Mouse (Mus musculus): ENCODE measurements at regions not wholly inside any gene's neighbourhood (a gene's known extent, or its start where the extent isn't known, plus 50 kb on each side); places are given as distances from the start of the nearest gene placed in this dataset.

DNA sequence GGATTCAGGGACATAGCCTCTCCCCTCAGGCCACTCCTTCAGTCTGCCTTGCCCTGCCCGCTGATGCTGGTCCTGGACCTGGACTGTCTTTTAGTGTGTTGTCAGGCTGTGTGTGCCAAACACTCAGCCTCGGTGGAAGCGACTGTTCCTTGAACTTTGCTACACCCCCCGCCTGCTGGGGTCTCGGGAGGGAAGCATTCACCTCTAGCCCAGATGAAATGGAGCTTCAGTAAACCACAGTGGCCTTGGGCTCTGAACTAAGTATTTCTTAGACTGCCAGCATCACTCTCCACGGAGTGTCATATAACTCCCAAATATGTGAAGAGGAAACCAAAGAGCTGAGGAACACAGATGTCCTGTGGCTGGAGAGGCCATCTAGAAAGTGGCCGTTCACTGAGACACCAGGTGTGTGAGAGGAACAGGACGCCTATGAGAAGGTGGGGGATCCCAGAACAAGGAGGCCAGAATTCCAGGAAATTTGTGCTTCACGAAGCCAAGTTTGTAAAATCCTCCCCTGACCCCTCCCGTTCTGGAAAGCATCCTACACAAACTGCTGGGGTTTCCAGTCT lies 170.2 kb downstream of the Zfp36l1 start:
- H3K4me3 ChIP-seq (ENCODE audit: insufficient read depth in 1 of 2, low read depth in 1 of 2, low read length in 2 of 2, poor library complexity in 1 of 2, severe bottlenecking in 1 of 2), result no peak overlapping the region
- no peaks in the 10 kb centered on the region for H3K9me3 ChIP-seq (ENCODE audit: control insufficient read depth, insufficient read depth, low read depth, low read length)
- no peak overlapping the region for H3K27ac ChIP-seq (ENCODE audit: insufficient read depth, low read depth, low read length, poor library complexity, severe bottlenecking)
- peaks cover 2 to 8% of the 10 kb centered on the region in 2 experiments; a peak in 2 of 4 replicates for H3K4me1 ChIP-seq (ENCODE audit: control insufficient read depth in 2 of 2, insufficient read depth in 2 of 2, low read length in 2 of 2, poor library complexity in 1 of 2)
- no peaks in the 10 kb centered on the region for H3K36me3 ChIP-seq (ENCODE audit: control insufficient read depth, insufficient read depth, low read length, poor library complexity, severe bottlenecking)
- no peak for TF ChIP-seq CHD2 (IDR thresholded peaks at IDR 0.05; ENCODE audit: low read depth, low read length)
- TF ChIP-seq ZNF384 (IDR thresholded peaks at IDR 0.05; ENCODE audit: low read depth, low read length), result no peak
- no peak for TF ChIP-seq MAFK (IDR thresholded peaks at IDR 0.05; ENCODE audit: insufficient read depth, low read depth, low read length)
- no peak for TF ChIP-seq HCFC1 (IDR thresholded peaks at IDR 0.05; ENCODE audit: borderline replicate concordance, insufficient read depth, low read length)
- TF ChIP-seq ZC3H11A (IDR thresholded peaks at IDR 0.05; ENCODE audit: borderline replicate concordance, low read depth, low read length), result no peak
- DNase-seq (ENCODE audit: low read depth, low spot score), result no peak
- in situ Hi-C loops (cut with MboI; ENCODE audit: low sequenced_read_pairs in 2 of 2, unreplicated experiment in 2 of 2), result no loop called here
- no peak overlapping the region for H3K9ac ChIP-seq (ENCODE audit: insufficient read depth, low read depth, low read length, poor library complexity, severe bottlenecking)

DNA sequence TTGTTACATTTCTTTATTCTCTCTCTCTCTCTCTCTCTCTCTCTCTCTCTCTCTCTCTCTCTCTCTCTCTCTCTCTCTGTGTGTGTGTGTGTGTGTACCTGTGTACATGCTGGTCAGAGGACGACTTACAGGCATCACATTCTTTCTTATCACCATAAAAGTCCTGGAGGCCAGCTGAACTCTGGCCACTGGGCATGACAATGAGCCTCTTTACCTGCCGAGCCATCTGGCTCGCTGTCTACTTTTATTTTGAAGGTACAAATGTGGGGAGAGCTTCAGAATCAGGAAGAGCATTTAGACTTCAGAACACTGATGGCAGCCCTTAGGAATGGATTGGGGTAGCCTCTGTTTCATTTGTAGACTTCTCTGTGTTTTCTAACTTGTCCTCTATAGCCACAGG lies 171.0 kb downstream of the Zfp36l1 start:
- H3K4me1 ChIP-seq (ENCODE audit: control insufficient read depth in 2 of 2, insufficient read depth in 2 of 2, low read length in 2 of 2, poor library complexity in 1 of 2), result peaks cover 2 to 8% of the 10 kb centered on the region in 2 experiments; a peak in 2 of 4 replicates
- in situ Hi-C loops (cut with MboI; ENCODE audit: low sequenced_read_pairs in 2 of 2, unreplicated experiment in 2 of 2), result no loop called here

DNA sequence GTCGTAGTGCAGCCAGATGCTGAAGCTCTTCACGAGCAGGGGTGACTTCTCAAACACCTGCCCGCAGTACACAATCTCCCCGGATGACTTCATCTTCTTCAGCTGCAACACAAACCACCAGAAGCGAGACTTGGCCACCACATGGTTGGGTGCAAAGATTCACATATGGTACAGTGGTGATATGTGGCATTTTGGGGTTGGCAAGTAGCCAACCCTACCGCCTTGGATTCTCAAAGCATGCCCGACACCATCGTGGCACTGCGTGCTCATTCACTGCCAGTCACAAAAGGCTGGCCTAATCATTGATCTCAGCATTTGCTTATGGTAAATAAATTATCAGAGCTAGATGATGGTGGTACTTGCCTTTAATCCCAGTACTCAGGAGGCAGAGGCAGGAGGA lies 173.4 kb downstream of the Zfp36l1 start:
- peaks cover 0 to 2% of the 10 kb centered on the region in 2 experiments; a peak in 1 of 4 replicates for H3K4me1 ChIP-seq (ENCODE audit: control insufficient read depth in 2 of 2, insufficient read depth in 2 of 2, low read length in 2 of 2, poor library complexity in 1 of 2)
- no peak overlapping the region for H3K9ac ChIP-seq (ENCODE audit: insufficient read depth, low read depth, low read length, poor library complexity, severe bottlenecking)
- no peak overlapping the region for H3K4me3 ChIP-seq (ENCODE audit: insufficient read depth in 1 of 2, low read depth in 1 of 2, low read length in 2 of 2, poor library complexity in 1 of 2, severe bottlenecking in 1 of 2)
- DNase-seq (ENCODE audit: low read depth, low spot score), result no peak
- in situ Hi-C loops (cut with MboI; ENCODE audit: low sequenced_read_pairs in 2 of 2, unreplicated experiment in 2 of 2), result no loop called here
- H3K9me3 ChIP-seq (ENCODE audit: control insufficient read depth, insufficient read depth, low read depth, low read length), result no peaks in the 10 kb centered on the region
- no peaks in the 10 kb centered on the region for H3K36me3 ChIP-seq (ENCODE audit: control insufficient read depth, insufficient read depth, low read length, poor library complexity, severe bottlenecking)
- peak overlapping the region; percentile 16; the same call in 1 of the 2 replicates for H3K27ac ChIP-seq (ENCODE audit: insufficient read depth, low read depth, low read length, poor library complexity, severe bottlenecking)
- no peak for TF ChIP-seq ZNF384 (IDR thresholded peaks at IDR 0.05; ENCODE audit: low read depth, low read length)
- no peak for TF ChIP-seq HCFC1 (IDR thresholded peaks at IDR 0.05; ENCODE audit: borderline replicate concordance, insufficient read depth, low read length)
- no peak for TF ChIP-seq MAFK (IDR thresholded peaks at IDR 0.05; ENCODE audit: insufficient read depth, low read depth, low read length)
- TF ChIP-seq ZC3H11A (IDR thresholded peaks at IDR 0.05; ENCODE audit: borderline replicate concordance, low read depth, low read length), result no peak
- TF ChIP-seq CHD2 (IDR thresholded peaks at IDR 0.05; ENCODE audit: low read depth, low read length), result no peak

More for the DNA sequence above, 171.0 kb downstream of the Zfp36l1 start:
- H3K9me3 ChIP-seq (ENCODE audit: control insufficient read depth, insufficient read depth, low read depth, low read length), result no peaks in the 10 kb centered on the region
- no peaks in the 10 kb centered on the region for H3K36me3 ChIP-seq (ENCODE audit: control insufficient read depth, insufficient read depth, low read length, poor library complexity, severe bottlenecking)
- no peak overlapping the region for H3K9ac ChIP-seq (ENCODE audit: insufficient read depth, low read depth, low read length, poor library complexity, severe bottlenecking)
- no peak overlapping the region for H3K27ac ChIP-seq (ENCODE audit: insufficient read depth, low read depth, low read length, poor library complexity, severe bottlenecking)
- H3K4me3 ChIP-seq (ENCODE audit: insufficient read depth in 1 of 2, low read depth in 1 of 2, low read length in 2 of 2, poor library complexity in 1 of 2, severe bottlenecking in 1 of 2), result no peak overlapping the region
- no peak for DNase-seq (ENCODE audit: low read depth, low spot score)
- TF ChIP-seq MAFK (IDR thresholded peaks at IDR 0.05; ENCODE audit: insufficient read depth, low read depth, low read length) (no peak), ZC3H11A (IDR thresholded peaks at IDR 0.05; ENCODE audit: borderline replicate concordance, low read depth, low read length) (no peak), HCFC1 (IDR thresholded peaks at IDR 0.05; ENCODE audit: borderline replicate concordance, insufficient read depth, low read length) (no peak), CHD2 (IDR thresholded peaks at IDR 0.05; ENCODE audit: low read depth, low read length) (no peak), ZNF384 (IDR thresholded peaks at IDR 0.05; ENCODE audit: low read depth, low read length) (no peak)

DNA sequence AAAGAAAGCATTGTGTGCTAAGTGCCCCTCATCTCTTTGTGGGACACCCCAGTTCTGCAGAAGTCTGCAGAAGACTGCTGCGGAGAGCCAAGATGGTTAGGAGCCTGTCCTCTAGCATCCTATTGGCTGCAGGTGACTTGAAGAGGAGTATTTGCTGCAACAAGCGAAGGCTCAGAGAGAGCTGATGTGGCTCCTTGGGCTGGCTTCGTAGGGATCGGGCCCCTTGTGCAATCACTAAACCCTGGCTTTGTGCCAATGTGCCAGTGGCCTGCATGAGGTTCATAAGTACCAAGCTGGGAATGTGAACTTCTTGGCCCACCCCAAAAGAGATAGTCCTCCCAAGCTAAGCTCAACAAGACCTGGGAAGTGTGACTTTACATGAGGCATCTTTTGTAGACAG lies 174.9 kb downstream of the Zfp36l1 start:
- DNase-seq (ENCODE audit: low read depth, low spot score), result no peak
- Histone ChIP-seq H3K4me3 (ENCODE audit: insufficient read depth in 1 of 2, low read depth in 1 of 2, low read length in 2 of 2, poor library complexity in 1 of 2, severe bottlenecking in 1 of 2) (no peak overlapping the region), H3K27ac (ENCODE audit: insufficient read depth, low read depth, low read length, poor library complexity, severe bottlenecking) (no peak overlapping the region), H3K9me3 (ENCODE audit: control insufficient read depth, insufficient read depth, low read depth, low read length) (no peaks in the 10 kb centered on the region), H3K36me3 (ENCODE audit: control insufficient read depth, insufficient read depth, low read length, poor library complexity, severe bottlenecking) (no peaks in the 10 kb centered on the region), H3K9ac (ENCODE audit: insufficient read depth, low read depth, low read length, poor library complexity, severe bottlenecking) (no peak overlapping the region), H3K4me1 (ENCODE audit: control insufficient read depth in 2 of 2, insufficient read depth in 2 of 2, low read length in 2 of 2, poor library complexity in 1 of 2) (0 out of 4 replicates have a peak, but pooled peaks cover 0 to 2% of the 10 kb centered on the region in 2 experiments)
- in situ Hi-C loops (cut with MboI; ENCODE audit: low sequenced_read_pairs in 2 of 2, unreplicated experiment in 2 of 2), result no loop called here
- TF ChIP-seq ZC3H11A (IDR thresholded peaks at IDR 0.05; ENCODE audit: borderline replicate concordance, low read depth, low read length), result no peak

DNA sequence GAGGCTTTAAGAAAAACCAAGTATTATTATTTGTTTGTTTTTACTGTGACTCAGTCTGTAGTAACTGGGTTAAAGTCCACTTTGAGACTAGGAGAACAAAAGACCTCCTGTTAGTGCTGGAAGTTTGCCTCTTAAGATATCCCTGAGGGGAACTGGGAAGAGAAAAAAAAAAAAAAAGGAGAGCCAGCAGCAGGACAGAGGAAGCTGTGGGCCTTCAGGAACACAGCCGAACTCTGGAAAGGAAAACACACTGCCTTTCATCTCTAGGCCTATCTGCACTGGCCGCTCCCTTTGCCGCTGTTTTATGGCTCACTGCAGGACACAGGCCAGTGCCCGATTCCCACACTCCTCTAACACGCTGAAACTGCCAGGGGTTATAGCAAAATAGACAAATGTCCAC lies 176.1 kb downstream of the Zfp36l1 start:
- in situ Hi-C loops (cut with MboI; ENCODE audit: low sequenced_read_pairs in 2 of 2, unreplicated experiment in 2 of 2), result no loop called here
- Histone ChIP-seq H3K36me3 (ENCODE audit: control insufficient read depth, insufficient read depth, low read length, poor library complexity, severe bottlenecking) (no peaks in the 10 kb centered on the region), H3K9ac (ENCODE audit: insufficient read depth, low read depth, low read length, poor library complexity, severe bottlenecking) (no peak overlapping the region), H3K27ac (ENCODE audit: insufficient read depth, low read depth, low read length, poor library complexity, severe bottlenecking) (no peak overlapping the region), H3K9me3 (ENCODE audit: control insufficient read depth, insufficient read depth, low read depth, low read length) (no peaks in the 10 kb centered on the region), H3K4me3 (ENCODE audit: insufficient read depth in 1 of 2, low read depth in 1 of 2, low read length in 2 of 2, poor library complexity in 1 of 2, severe bottlenecking in 1 of 2) (no peak overlapping the region), H3K4me1 (ENCODE audit: control insufficient read depth in 2 of 2, insufficient read depth in 2 of 2, low read length in 2 of 2, poor library complexity in 1 of 2) (no peaks in the 10 kb centered on the region)
- TF ChIP-seq CHD2 (IDR thresholded peaks at IDR 0.05; ENCODE audit: low read depth, low read length) (no peak), MAFK (IDR thresholded peaks at IDR 0.05; ENCODE audit: insufficient read depth, low read depth, low read length) (no peak), ZNF384 (IDR thresholded peaks at IDR 0.05; ENCODE audit: low read depth, low read length) (no peak), ZC3H11A (IDR thresholded peaks at IDR 0.05; ENCODE audit: borderline replicate concordance, low read depth, low read length) (no peak), HCFC1 (IDR thresholded peaks at IDR 0.05; ENCODE audit: borderline replicate concordance, insufficient read depth, low read length) (no peak)
- no peak for DNase-seq (ENCODE audit: low read depth, low spot score)

Measured in ES-E14 (cell line).